Mouse (Mus musculus) thymus, adult 2 months (tissue): Measurements from ENCODE around the gene Bcl2l12. TPM values are rescaled to one million over a fixed set of nuclear protein-coding genes. Genes with fewer than 3 reads are reported as not detected.
A peak's percentile ranks its signal among the peaks of the same experiment; 100 is the strongest.

Experiments used
- DNase-seq: peaks from one replicate; pipeline ENCODE4 v3.0.0; 2021
- H3K27ac ChIP-seq: fragments of 200-500 bp; 2 replicates; pipeline ENCODE4 v1.5.1; 2012; ENCODE audit warnings: low read length, control low read depth; ENCODE audit not compliant: control insufficient read depth, insufficient read depth
- H3K27me3 ChIP-seq: fragments of 200-500 bp; 2 replicates; pipeline ENCODE4 v1.6.1; 2012; ENCODE audit warnings: mild to moderate bottlenecking, low read length, moderate library complexity, mixed read lengths; ENCODE audit not compliant: control insufficient read depth, insufficient read depth
- H3K36me3 ChIP-seq: fragments of 200-500 bp; 2 replicates; pipeline ENCODE4 v1.6.1; 2012; ENCODE audit warnings: mild to moderate bottlenecking, low read length, moderate library complexity; ENCODE audit not compliant: control insufficient read depth, insufficient read depth
- H3K4me1 ChIP-seq: fragments of 200-500 bp; replicated peaks from 2 replicates; pipeline ENCODE4 v1.6.1; 2012; ENCODE audit warnings: low read length; ENCODE audit not compliant: control insufficient read depth, insufficient read depth
- H3K4me3 ChIP-seq: fragments of 200-500 bp; 2 replicates; pipeline ENCODE4 v1.5.1; 2012; ENCODE audit warnings: mild to moderate bottlenecking, low read length, control low read depth, moderate library complexity; ENCODE audit not compliant: control insufficient read depth, insufficient read depth
- CTCF ChIP-seq: fragments of 200-500 bp; IDR thresholded peaks from 2 replicates; pipeline ENCODE4 v1.5.1; 2012; ENCODE audit warnings: mild to moderate bottlenecking, control low read depth, low read length, moderate library complexity, borderline replicate concordance; ENCODE audit not compliant: control insufficient read depth, poor library complexity, insufficient read depth; ENCODE audit errors: extremely low read depth
- POLR2A ChIP-seq: fragments of 200-500 bp; IDR thresholded peaks from 2 replicates; pipeline ENCODE4 v1.6.1; 2012; ENCODE audit warnings: mild to moderate bottlenecking, low read length, control low read depth, moderate library complexity; ENCODE audit not compliant: control insufficient read depth, poor library complexity, insufficient read depth; ENCODE audit errors: extremely low read depth
- WGBS: fragments of 180-500 bp; shearing (Covaris S2); methylation state at CpG from one replicate; pipeline ENCODE4 v1.1.7; 2018; 5-methylcytosine and 5-hydroxymethylcytosine counted together
- polyA plus RNA-seq: library from polyadenylated mRNA; depleted of rRNA; stranded (reverse); fragments of >200 nt; gene quantifications from 2 replicates; pipeline ENCODE4 v1.2.3, GENCODE M21; 2012

The Bcl2l12 gene
- polyA plus RNA-seq, 1 experiment: 85.6 TPM

DNA sequence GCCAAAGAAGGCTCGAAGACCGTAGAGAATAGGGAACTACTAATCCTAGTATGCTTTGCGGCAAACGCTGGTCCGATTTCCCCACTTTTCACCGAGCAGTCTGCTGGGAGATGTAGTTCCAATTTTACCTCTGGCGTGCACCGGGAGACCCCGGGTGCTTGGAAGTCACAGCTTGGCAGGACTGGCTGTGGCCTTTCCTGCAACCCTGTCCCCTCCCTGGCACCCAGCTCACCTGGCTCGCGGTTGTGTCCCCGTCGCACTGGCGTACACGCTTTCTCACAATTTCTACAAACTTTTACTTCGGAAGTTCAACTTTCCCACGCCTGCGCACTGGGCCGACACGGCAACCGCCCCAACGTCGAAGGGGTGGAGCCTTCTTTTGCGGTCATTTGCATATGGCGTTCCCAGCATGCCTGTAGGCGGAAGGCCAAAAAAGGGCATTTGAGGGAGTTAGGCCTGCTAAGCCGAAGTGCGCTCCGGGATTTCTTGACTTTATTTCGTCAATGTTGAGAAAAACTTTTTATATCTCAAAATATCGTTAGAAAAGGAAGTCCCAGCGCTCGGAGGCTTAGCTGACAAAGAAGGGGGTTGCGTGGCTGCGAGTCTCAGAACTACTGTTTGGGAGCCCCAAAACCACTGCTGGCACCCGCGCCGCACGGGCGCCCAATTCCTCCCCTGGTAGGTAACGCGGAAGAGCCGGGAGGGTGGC lies 1.1 kb downstream of the Bcl2l12 start, which contains the start of gene Irf3:
Gene Irf3 (plus strand): TSS at position 418 of the 709 bp plus-strand sequence.
- no peaks in the 10 kb centered on the region for H3K27me3 ChIP-seq
- peaks cover 20% of the 10 kb centered on the region for H3K4me1 ChIP-seq
- DNase-seq: peak; percentile 98
- H3K36me3 ChIP-seq: peaks cover 26% of the 10 kb centered on the region
- H3K4me3 ChIP-seq: peak within 1 kb of the TSS; percentile 53
- TF ChIP-seq POLR2A (peak; percentile 77), CTCF (no peak)
- peak within 1 kb of the TSS; percentile 81 for H3K27ac ChIP-seq
- under 1% methylated on average over 43 of the region's 43 CpGs for WGBS

DNA sequence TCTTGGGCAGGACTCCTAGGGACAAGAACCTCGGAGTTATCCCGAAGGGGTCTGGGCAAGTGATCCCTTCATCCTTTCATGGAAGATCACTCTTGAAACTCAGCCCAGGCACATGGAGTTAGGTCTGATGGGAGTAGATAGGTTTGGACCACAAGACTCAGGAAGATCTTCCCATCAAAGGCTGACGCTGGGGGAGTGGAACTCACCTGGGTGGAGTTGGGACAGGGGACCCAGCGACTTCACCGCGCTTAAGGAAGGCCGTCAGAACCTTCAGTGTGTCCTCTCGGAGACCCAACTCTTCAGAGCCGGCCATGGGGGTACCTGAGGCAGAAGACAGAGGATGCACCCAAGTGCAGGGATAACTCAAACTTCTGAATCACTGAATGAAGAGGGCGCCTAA lies 1.8 kb downstream of the Bcl2l12 start:
- H3K4me1 ChIP-seq: peaks cover 20% of the 10 kb centered on the region
- TF ChIP-seq POLR2A (no peak), CTCF (no peak)
- H3K4me3 ChIP-seq: peak overlapping the region; percentile 53
- H3K27me3 ChIP-seq: no peaks in the 10 kb centered on the region
- DNase-seq: no peak
- H3K27ac ChIP-seq: no peak overlapping the region
- WGBS: 11% methylated on average over 10 of the region's 10 CpGs
- peaks cover 21% of the 10 kb centered on the region for H3K36me3 ChIP-seq

DNA sequence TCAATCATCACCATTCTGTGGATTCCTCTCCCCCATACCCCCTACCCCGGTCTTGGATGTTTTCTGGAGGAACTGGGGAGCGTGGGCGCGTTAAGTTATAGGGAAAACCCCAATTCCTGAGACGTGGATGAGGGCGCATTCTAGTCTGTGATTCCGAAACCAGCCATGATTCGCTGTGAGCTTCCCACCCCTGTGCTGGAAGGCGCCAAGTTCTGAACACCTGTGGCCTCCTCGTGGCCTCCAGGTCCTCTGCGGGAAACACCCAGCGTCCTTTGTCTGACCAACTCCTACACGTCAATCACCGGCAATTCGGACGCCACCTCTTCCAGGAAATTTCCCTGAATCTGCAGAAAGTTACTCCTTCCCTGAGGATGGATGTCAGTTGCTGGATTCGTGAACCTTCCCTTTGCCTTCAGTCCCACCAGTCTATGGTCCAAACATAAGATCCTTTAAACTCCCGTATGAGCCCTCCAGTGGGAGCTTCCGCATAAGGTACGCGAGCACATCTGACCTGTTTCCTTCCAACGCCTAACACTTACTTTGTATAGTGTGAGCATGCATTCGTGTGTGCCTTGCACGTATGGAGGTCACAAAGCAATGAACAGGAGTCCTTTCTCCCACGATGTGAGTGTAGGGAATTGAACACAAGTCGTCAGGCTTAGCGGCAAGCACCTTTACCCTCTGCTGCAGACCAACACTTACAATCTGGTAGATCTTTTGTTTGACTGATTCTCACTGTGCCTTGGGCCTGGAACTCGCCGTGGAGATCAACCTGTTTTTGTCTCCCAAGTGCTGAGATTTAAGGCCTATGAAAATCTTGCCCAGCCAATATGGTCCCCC lies 11.4 kb downstream of the Bcl2l12 start:
- peak overlapping the region; percentile 66 for H3K27ac ChIP-seq
- peaks cover 17% of the 10 kb centered on the region for H3K4me1 ChIP-seq
- H3K27me3 ChIP-seq: no peaks in the 10 kb centered on the region
- peaks cover 6% of the 10 kb centered on the region for H3K36me3 ChIP-seq
- TF ChIP-seq CTCF (no peak), POLR2A (no peak; the same call in 1 of the 2 replicates)
- WGBS: under 1% methylated on average over 29 of the region's 29 CpGs
- peak overlapping the region; percentile 64 for H3K4me3 ChIP-seq
- DNase-seq: no peak

DNA sequence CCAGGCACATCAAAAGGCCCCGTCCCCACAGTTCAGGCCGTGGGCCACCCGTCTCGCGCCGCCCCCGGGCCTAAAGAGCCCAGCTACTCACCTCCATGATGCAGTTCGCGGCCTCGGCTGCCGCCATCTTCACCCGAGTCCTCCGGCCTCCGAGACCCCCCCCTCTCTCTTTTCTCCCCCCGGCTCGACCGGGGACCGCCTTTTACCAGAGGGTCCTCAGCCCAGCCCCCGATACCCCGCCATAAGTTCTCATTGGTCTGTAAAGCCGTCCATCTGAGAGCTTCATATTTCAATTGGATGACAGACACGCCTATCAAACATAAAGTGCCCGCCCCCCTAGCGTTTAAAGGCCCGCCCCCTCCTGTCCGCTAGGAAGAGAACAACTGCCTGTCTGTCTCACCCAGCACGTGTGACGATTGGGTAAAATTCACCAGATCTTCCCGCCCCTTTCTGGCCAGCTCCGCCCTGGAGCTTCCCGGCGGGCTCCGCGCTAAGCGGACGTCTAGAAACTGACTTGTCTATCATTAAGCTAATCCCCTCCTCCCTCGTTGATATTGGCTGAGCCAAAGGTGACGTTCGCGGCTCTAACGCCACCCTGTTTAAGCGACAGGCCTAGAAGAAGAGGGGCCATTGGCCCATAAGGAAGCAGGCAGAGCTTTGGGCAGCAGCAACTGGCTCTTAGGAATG lies 12.2 kb downstream of the Bcl2l12 start, which contains the start of gene Prmt1:
Gene Prmt1 (minus strand): TSS at position 377 of the 687 bp plus-strand sequence.
- H3K36me3 ChIP-seq: peaks cover 9% of the 10 kb centered on the region
- under 1% methylated on average over 42 of the region's 42 CpGs for whole genome bisulfite sequencing

DNA sequence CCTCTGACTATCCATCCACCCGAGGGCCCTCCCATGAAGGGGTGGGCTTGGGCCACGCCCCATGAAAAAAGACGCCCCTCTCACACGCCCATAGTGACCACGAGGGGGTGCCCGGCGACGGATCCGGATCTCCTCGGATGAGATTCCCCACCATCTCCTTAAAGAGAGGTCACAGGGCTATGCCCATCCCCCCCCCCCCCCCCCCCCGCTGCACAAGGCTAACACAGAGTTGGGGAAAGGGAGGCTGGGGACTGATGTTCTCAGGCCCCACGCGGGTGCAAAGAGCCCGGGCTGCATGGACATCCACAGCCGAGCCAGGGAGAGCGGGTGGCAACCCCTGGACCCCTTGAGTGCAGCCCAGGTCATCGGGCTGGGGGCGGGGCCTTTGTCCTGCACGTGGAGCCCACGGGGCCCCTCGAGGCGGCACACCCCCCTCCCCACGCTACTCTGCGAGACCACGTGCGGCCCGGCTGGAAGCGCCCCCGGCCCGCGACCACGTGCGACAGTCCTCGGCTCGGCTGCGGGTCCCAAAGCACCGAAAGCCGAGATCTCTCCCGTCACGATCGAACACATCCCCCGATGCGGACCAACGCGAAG lies 12.8 kb downstream of the Bcl2l12 start:
- peaks cover 14% of the 10 kb centered on the region for H3K36me3 ChIP-seq
- DNase-seq: peak; percentile 56
- TF ChIP-seq POLR2A (no peak), CTCF (no peak)

More for the DNA sequence above, 12.2 kb downstream of the Bcl2l12 start, which contains the start of gene Prmt1:
- peaks cover 17% of the 10 kb centered on the region for H3K4me1 ChIP-seq
- peak within 1 kb of the TSS; percentile 66 for H3K27ac ChIP-seq
- peak; percentile 98 for DNase-seq
- TF ChIP-seq CTCF (peak; percentile 26; the same call in 1 of the 2 replicates), POLR2A (peak; percentile 76)
- no peaks in the 10 kb centered on the region for H3K27me3 ChIP-seq
- H3K4me3 ChIP-seq: peak within 1 kb of the TSS; percentile 98

More for the DNA sequence above, 12.8 kb downstream of the Bcl2l12 start:
- H3K27ac ChIP-seq: peak overlapping the region; percentile 9; the same call in 1 of the 2 replicates
- H3K4me3 ChIP-seq: peak overlapping the region; percentile 98
- under 1% methylated on average over 45 of the region's 45 CpGs for WGBS
- H3K4me1 ChIP-seq: peaks cover 17% of the 10 kb centered on the region
- H3K27me3 ChIP-seq: no peaks in the 10 kb centered on the region
